Mouse (Mus musculus): Measurements from ENCODE around the gene Brinp1. TPM values are rescaled to one million over a fixed set of nuclear protein-coding genes. Genes with fewer than 3 reads are reported as not detected.

Gene Brinp1
- total RNA-seq (2021) (under 1 TPM; 0.08 to 0.09 TPM), polyA plus RNA-seq (2012; rRNA removed) (0.20 TPM in 1 of 2 replicates, not detected in the other)
- long read RNA-seq = 0 reads

- H3K9ac ChIP-seq (ENCODE audit: low read depth, low read length) = no peak within 1 kb of the TSS
- H3K36me3 ChIP-seq (ENCODE audit: control insufficient read depth, insufficient read depth, low read length) = no peaks in the 10 kb centered on the region
- H3K27ac ChIP-seq = no peak within 1 kb of the TSS
- intact Hi-C loops (cut with DNase I) = no loop called here
- no peaks in the 10 kb centered on the region; the same call in 1 of the 2 replicates for H3K27me3 ChIP-seq (ENCODE audit: control insufficient read depth, insufficient read depth, low read length)
- no peaks in the 10 kb centered on the region for H3K79me2 ChIP-seq (replicated peaks; ENCODE audit: control insufficient read depth, insufficient read depth, low read length)
- TF ChIP-seq POLR2A (IDR thresholded peaks at IDR 0.05; ENCODE audit: insufficient read depth, low read depth, low read length) = no peak
- TF ChIP-seq EP300 (IDR thresholded peaks at IDR 0.05; ENCODE audit: insufficient read depth, low read depth, low read length) = no peak
- no peak for TF ChIP-seq CTCF (IDR thresholded peaks at IDR 0.05)
- no peak within 1 kb of the TSS for H3K4me3 ChIP-seq
- peak in 1 of 2 experiments; percentile 15 for DNase-seq
- 3% methylated on average over 32 of the region's 33 CpGs for WGBS
- no peaks in the 10 kb centered on the region for H3K4me1 ChIP-seq (ENCODE audit: control insufficient read depth, insufficient read depth, low read length)
Observed at GRCm38 (mm10) chr4:68954322-68954901, at the start of gene Brinp1. Brinp1 (minus strand) TSS chr4:68954397.

- H3K27ac ChIP-seq = no peak overlapping the region
- TF ChIP-seq CTCF (IDR thresholded peaks at IDR 0.05) (no peak), POLR2A (IDR thresholded peaks at IDR 0.05; ENCODE audit: insufficient read depth, low read depth, low read length) (no peak), EP300 (IDR thresholded peaks at IDR 0.05; ENCODE audit: insufficient read depth, low read depth, low read length) (no peak)
- no peak overlapping the region for H3K4me3 ChIP-seq
- no peaks in the 10 kb centered on the region for H3K36me3 ChIP-seq (ENCODE audit: control insufficient read depth, insufficient read depth, low read length)
- no peak for DNase-seq
- H3K9ac ChIP-seq (ENCODE audit: low read depth, low read length) = no peak overlapping the region
- intact Hi-C loops (cut with DNase I) = no loop called here
- WGBS = 53% methylated on average over 2 of the region's 2 CpGs
- no peaks in the 10 kb centered on the region; the same call in 1 of the 2 replicates for H3K27me3 ChIP-seq (ENCODE audit: control insufficient read depth, insufficient read depth, low read length)
- H3K4me1 ChIP-seq (ENCODE audit: control insufficient read depth, insufficient read depth, low read length) = no peaks in the 10 kb centered on the region
- H3K79me2 ChIP-seq (replicated peaks; ENCODE audit: control insufficient read depth, insufficient read depth, low read length) = no peaks in the 10 kb centered on the region
Observed at GRCm38 (mm10) chr4:68957265-68957664, 3.1 kb upstream of the Brinp1 start.

- WGBS = 5% methylated on average over 4 of the region's 4 CpGs
- no peak for TF ChIP-seq EP300 (IDR thresholded peaks at IDR 0.05; ENCODE audit: insufficient read depth, low read depth, low read length)
- no peak for TF ChIP-seq POLR2A (IDR thresholded peaks at IDR 0.05; ENCODE audit: insufficient read depth, low read depth, low read length)
- no peak for TF ChIP-seq CTCF (IDR thresholded peaks at IDR 0.05)
- Histone ChIP-seq H3K27ac (no peak overlapping the region), H3K4me3 (no peak overlapping the region), H3K9ac (ENCODE audit: low read depth, low read length) (no peak overlapping the region), H3K79me2 (replicated peaks; ENCODE audit: control insufficient read depth, insufficient read depth, low read length) (no peaks in the 10 kb centered on the region), H3K4me1 (ENCODE audit: control insufficient read depth, insufficient read depth, low read length) (no peaks in the 10 kb centered on the region), H3K27me3 (ENCODE audit: control insufficient read depth, insufficient read depth, low read length) (no peaks in the 10 kb centered on the region; the same call in 1 of the 2 replicates), H3K36me3 (ENCODE audit: control insufficient read depth, insufficient read depth, low read length) (no peaks in the 10 kb centered on the region)
- DNase-seq = no peak
- intact Hi-C loops (cut with DNase I) = no loop called here
Observed at GRCm38 (mm10) chr4:68955621-68956020, 1.4 kb upstream of the Brinp1 start.

- intact Hi-C loops (cut with DNase I) = no loop called here
- Histone ChIP-seq H3K4me3 (no peak overlapping the region), H3K27me3 (ENCODE audit: control insufficient read depth, insufficient read depth, low read length) (no peaks in the 10 kb centered on the region; the same call in 1 of the 2 replicates), H3K9ac (ENCODE audit: low read depth, low read length) (no peak overlapping the region), H3K4me1 (ENCODE audit: control insufficient read depth, insufficient read depth, low read length) (no peaks in the 10 kb centered on the region), H3K79me2 (replicated peaks; ENCODE audit: control insufficient read depth, insufficient read depth, low read length) (no peaks in the 10 kb centered on the region), H3K27ac (no peak overlapping the region), H3K36me3 (ENCODE audit: control insufficient read depth, insufficient read depth, low read length) (no peaks in the 10 kb centered on the region)
- TF ChIP-seq CTCF (IDR thresholded peaks at IDR 0.05) = no peak
- no peak for TF ChIP-seq POLR2A (IDR thresholded peaks at IDR 0.05; ENCODE audit: insufficient read depth, low read depth, low read length)
- TF ChIP-seq EP300 (IDR thresholded peaks at IDR 0.05; ENCODE audit: insufficient read depth, low read depth, low read length) = no peak
- no peak for DNase-seq
- WGBS = under 1% methylated on average over 40 of the region's 40 CpGs
Observed at GRCm38 (mm10) chr4:68953667-68954321, 403 bp downstream of the Brinp1 start.

GRCm38 (mm10) chr4:68953131-68953551, 1.1 kb downstream of the Brinp1 start:
- no peak overlapping the region for H3K9ac ChIP-seq (ENCODE audit: low read depth, low read length)
- WGBS = 7% methylated on average over 8 of the region's 8 CpGs
- intact Hi-C loops (cut with DNase I) = no loop called here
- no peak for DNase-seq
- no peaks in the 10 kb centered on the region for H3K4me1 ChIP-seq (ENCODE audit: control insufficient read depth, insufficient read depth, low read length)
- no peaks in the 10 kb centered on the region; the same call in 1 of the 2 replicates for H3K27me3 ChIP-seq (ENCODE audit: control insufficient read depth, insufficient read depth, low read length)
- TF ChIP-seq EP300 (IDR thresholded peaks at IDR 0.05; ENCODE audit: insufficient read depth, low read depth, low read length) = no peak
- TF ChIP-seq CTCF (IDR thresholded peaks at IDR 0.05) = no peak
- no peak for TF ChIP-seq POLR2A (IDR thresholded peaks at IDR 0.05; ENCODE audit: insufficient read depth, low read depth, low read length)
- no peaks in the 10 kb centered on the region for H3K36me3 ChIP-seq (ENCODE audit: control insufficient read depth, insufficient read depth, low read length)
- no peaks in the 10 kb centered on the region for H3K79me2 ChIP-seq (replicated peaks; ENCODE audit: control insufficient read depth, insufficient read depth, low read length)
- H3K27ac ChIP-seq = no peak overlapping the region
- H3K4me3 ChIP-seq = no peak overlapping the region

- Histone ChIP-seq H3K36me3 (ENCODE audit: control insufficient read depth, insufficient read depth, low read length) (no peaks in the 10 kb centered on the region), H3K4me1 (ENCODE audit: control insufficient read depth, insufficient read depth, low read length) (no peaks in the 10 kb centered on the region), H3K9ac (ENCODE audit: low read depth, low read length) (no peak overlapping the region), H3K27me3 (ENCODE audit: control insufficient read depth, insufficient read depth, low read length) (no peaks in the 10 kb centered on the region; the same call in 1 of the 2 replicates), H3K4me3 (no peak overlapping the region), H3K79me2 (replicated peaks; ENCODE audit: control insufficient read depth, insufficient read depth, low read length) (no peaks in the 10 kb centered on the region), H3K27ac (no peak overlapping the region)
- no peak for DNase-seq
- intact Hi-C loops (cut with DNase I) = no loop called here
- TF ChIP-seq CTCF (IDR thresholded peaks at IDR 0.05) (peak; percentile 32), EP300 (IDR thresholded peaks at IDR 0.05; ENCODE audit: insufficient read depth, low read depth, low read length) (no peak)
- WGBS = 5% methylated on average over 2 of the region's 2 CpGs
Observed at GRCm38 (mm10) chr4:68950556-68950955, 3.6 kb downstream of the Brinp1 start.

Data from heart, adult 2 months (tissue).